Mouse (Mus musculus) midbrain, embryonic 12.5 days (tissue): ENCODE measurements around the gene Hdac5. TPM values are rescaled to one million over a fixed set of nuclear protein-coding genes. Genes with fewer than 3 reads are reported as not detected.

Experiments used
- ATAC-seq: fragments of 200-750 bp; cut with Nextera tagmentation; 2 replicates; pipeline ENCODE4 v1.8.0; 2017; ENCODE audit warnings: low read depth, moderate TSS enrichment, moderate library complexity; ENCODE audit not compliant: low FRiP score
- H3K27ac ChIP-seq: fragments of 300-500 bp; sonication (generic); replicated peaks from 2 replicates; pipeline ENCODE4 v1.5.1; 2016; ENCODE audit warnings: mild to moderate bottlenecking
- H3K27me3 ChIP-seq: fragments of 300-500 bp; sonication (generic); 2 replicates; pipeline ENCODE4 v1.6.1; 2016; ENCODE audit warnings: mild to moderate bottlenecking
- H3K36me3 ChIP-seq: fragments of 300-500 bp; sonication (generic); 2 replicates; pipeline ENCODE4 v1.6.1; 2016
- H3K4me1 ChIP-seq: fragments of 300-500 bp; sonication (generic); 2 replicates; pipeline ENCODE4 v1.6.1; 2016
- H3K4me2 ChIP-seq: fragments of 300-500 bp; sonication (generic); replicated peaks from 2 replicates; pipeline ENCODE4 v1.6.1; 2016; ENCODE audit warnings: mild to moderate bottlenecking, moderate library complexity
- H3K4me3 ChIP-seq: fragments of 300-500 bp; sonication (generic); 2 replicates; pipeline ENCODE4 v1.5.1; 2016; ENCODE audit warnings: mild to moderate bottlenecking
- H3K9ac ChIP-seq: fragments of 300-500 bp; sonication (generic); replicated peaks from 2 replicates; pipeline ENCODE4 v1.6.1; 2016; ENCODE audit warnings: mild to moderate bottlenecking, moderate library complexity
- H3K9me3 ChIP-seq: fragments of 300-500 bp; sonication (generic); 2 replicates; pipeline ENCODE4 v1.6.1; 2016; ENCODE audit warnings: mild to moderate bottlenecking
- WGBS: fragments of 180-500 bp; shearing (Covaris S2); methylation state at CpG from one replicate; pipeline ENCODE4 v1.1.7; 2016; 5-methylcytosine and 5-hydroxymethylcytosine counted together
- polyA plus RNA-seq: library from polyadenylated mRNA; unstranded; fragments of >200 nt; fragmentation: Nextera tagmentation; extraction: Ambion mirVana; gene quantifications from 2 replicates; pipeline ENCODE4 v1.2.1, GENCODE M21; 2016

Gene Hdac5
- polyA plus RNA-seq = 98.4 and 106 TPM in 2 replicates

GRCm38 (mm10) chr11:102230006-102230741 is at the start of gene Hdac5:
TSS of gene Hdac5 (minus strand) at chr11:102230166.
- WGBS = under 1% methylated on average over 44 of the region's 49 CpGs
- peak; percentile 82 for ATAC-seq
- Histone ChIP-seq H3K36me3 (no peaks in the 10 kb centered on the region), H3K4me3 (peak within 1 kb of the TSS; percentile 95), H3K27me3 (no peaks in the 10 kb centered on the region), H3K9me3 (no peaks in the 10 kb centered on the region), H3K4me2 (peak within 1 kb of the TSS; percentile 80), H3K9ac (peak within 1 kb of the TSS; percentile 91), H3K27ac (peak within 1 kb of the TSS; percentile 95), H3K4me1 (peaks cover 43% of the 10 kb centered on the region)

GRCm38 (mm10) chr11:102279595-102279994 is 49.6 kb upstream of the Hdac5 start:
- peaks cover 8% of the 10 kb centered on the region for H3K4me1 ChIP-seq
- no peak overlapping the region for H3K4me2 ChIP-seq
- H3K9ac ChIP-seq = no peak overlapping the region
- ATAC-seq = no peak
- no peak overlapping the region for H3K4me3 ChIP-seq
- H3K27ac ChIP-seq = no peak overlapping the region
- whole genome bisulfite sequencing = 94% methylated on average over 3 of the region's 3 CpGs
- no peaks in the 10 kb centered on the region for H3K36me3 ChIP-seq
- H3K27me3 ChIP-seq = peaks cover 24% of the 10 kb centered on the region
- no peaks in the 10 kb centered on the region for H3K9me3 ChIP-seq

GRCm38 (mm10) chr11:102277754-102278153 is 47.8 kb upstream of the Hdac5 start:
- WGBS = 50% methylated on average over 8 of the region's 12 CpGs
- Histone ChIP-seq H3K4me3 (no peak overlapping the region), H3K27me3 (peaks cover 24% of the 10 kb centered on the region), H3K4me1 (peaks cover 8% of the 10 kb centered on the region), H3K9me3 (no peaks in the 10 kb centered on the region), H3K4me2 (no peak overlapping the region), H3K9ac (no peak overlapping the region), H3K27ac (no peak overlapping the region), H3K36me3 (no peaks in the 10 kb centered on the region)
- no peak for ATAC-seq

- WGBS = 2% methylated on average over 33 of the region's 33 CpGs
- peak; percentile 75 for ATAC-seq
- H3K9me3 ChIP-seq = no peaks in the 10 kb centered on the region
These were observed 46.5 kb upstream of the Hdac5 start for GRCm38 (mm10) chr11:102276411-102276915.

GRCm38 (mm10) chr11:102268520-102269244 is 38.7 kb upstream of the Hdac5 start, which contains the start of gene Asb16:
TSS of gene Asb16 (plus strand) at chr11:102268743.
- H3K27ac ChIP-seq = no peak within 1 kb of the TSS
- H3K4me1 ChIP-seq = no peaks in the 10 kb centered on the region; the same call in 1 of the 2 replicates
- whole genome bisulfite sequencing = 83% methylated on average over 12 of the region's 12 CpGs
- no peak for ATAC-seq
- no peaks in the 10 kb centered on the region for H3K27me3 ChIP-seq
- H3K4me3 ChIP-seq = no peak within 1 kb of the TSS
- H3K9me3 ChIP-seq = no peaks in the 10 kb centered on the region
- H3K9ac ChIP-seq = no peak within 1 kb of the TSS
- no peak within 1 kb of the TSS for H3K4me2 ChIP-seq
- no peaks in the 10 kb centered on the region for H3K36me3 ChIP-seq

More at GRCm38 (mm10) chr11:102276411-102276915, 46.5 kb upstream of the Hdac5 start:
- Histone ChIP-seq H3K4me2 (peak overlapping the region; percentile 70), H3K36me3 (no peaks in the 10 kb centered on the region), H3K27ac (0 out of 2 replicates have a peak overlapping the region, but pooled peaks have one; percentile 25), H3K4me3 (peak overlapping the region; percentile 40), H3K27me3 (peaks cover 24% of the 10 kb centered on the region), H3K9ac (peak overlapping the region; percentile 59), H3K4me1 (peaks cover 8% of the 10 kb centered on the region)

GRCm38 (mm10) chr11:102267480-102267879 is 37.5 kb upstream of the Hdac5 start:
- Histone ChIP-seq H3K27me3 (no peaks in the 10 kb centered on the region), H3K27ac (no peak overlapping the region), H3K4me1 (no peaks in the 10 kb centered on the region; the same call in 1 of the 2 replicates), H3K4me2 (no peak overlapping the region), H3K4me3 (no peak overlapping the region), H3K36me3 (peaks cover 3% of the 10 kb centered on the region; the same call in 1 of the 2 replicates), H3K9ac (no peak overlapping the region), H3K9me3 (no peaks in the 10 kb centered on the region)
- 11% methylated on average over 11 of the region's 11 CpGs for WGBS
- ATAC-seq = no peak

GRCm38 (mm10) chr11:102266631-102267355 is 36.8 kb upstream of the Hdac5 start:
- no peak overlapping the region for H3K27ac ChIP-seq
- H3K4me1 ChIP-seq = no peaks in the 10 kb centered on the region; the same call in 1 of the 2 replicates
- no peaks in the 10 kb centered on the region for H3K27me3 ChIP-seq
- 88% methylated on average over 8 of the region's 8 CpGs for WGBS
- no peak overlapping the region for H3K4me2 ChIP-seq
- no peak overlapping the region for H3K4me3 ChIP-seq
- H3K9ac ChIP-seq = no peak overlapping the region
- H3K36me3 ChIP-seq = peaks cover 10% of the 10 kb centered on the region
- H3K9me3 ChIP-seq = no peaks in the 10 kb centered on the region
- ATAC-seq = no peak

- ATAC-seq = no peak
- Histone ChIP-seq H3K36me3 (peaks cover 16% of the 10 kb centered on the region), H3K9ac (no peak overlapping the region), H3K4me3 (no peak overlapping the region), H3K9me3 (no peaks in the 10 kb centered on the region), H3K27me3 (no peaks in the 10 kb centered on the region), H3K4me1 (no peaks in the 10 kb centered on the region; the same call in 1 of the 2 replicates), H3K27ac (no peak overlapping the region), H3K4me2 (no peak overlapping the region)
- WGBS = 54% methylated on average over 14 of the region's 14 CpGs
These were observed 35.9 kb upstream of the Hdac5 start for GRCm38 (mm10) chr11:102265816-102266215.

- Histone ChIP-seq H3K4me3 (no peak overlapping the region), H3K4me1 (no peaks in the 10 kb centered on the region; the same call in 1 of the 2 replicates), H3K27me3 (no peaks in the 10 kb centered on the region), H3K9me3 (no peaks in the 10 kb centered on the region), H3K27ac (no peak overlapping the region), H3K9ac (no peak overlapping the region), H3K4me2 (no peak overlapping the region), H3K36me3 (peaks cover 36% of the 10 kb centered on the region)
- no peak for ATAC-seq
- 92% methylated on average over 7 of the region's 7 CpGs for WGBS
These were observed 33.2 kb upstream of the Hdac5 start for GRCm38 (mm10) chr11:102263211-102263610.

- H3K9ac ChIP-seq = no peak overlapping the region
- H3K27me3 ChIP-seq = no peaks in the 10 kb centered on the region
- H3K27ac ChIP-seq = no peak overlapping the region
- no peak for ATAC-seq
- WGBS = 92% methylated on average over 3 of the region's 3 CpGs
- H3K9me3 ChIP-seq = no peaks in the 10 kb centered on the region
- H3K4me2 ChIP-seq = no peak overlapping the region
- H3K4me1 ChIP-seq = peaks cover 10% of the 10 kb centered on the region
- H3K36me3 ChIP-seq = peaks cover 55% of the 10 kb centered on the region
- no peak overlapping the region for H3K4me3 ChIP-seq
These were observed 28.6 kb upstream of the Hdac5 start for GRCm38 (mm10) chr11:102258521-102258920.

- ATAC-seq = no peak
- H3K9ac ChIP-seq = no peak overlapping the region
- H3K27me3 ChIP-seq = no peaks in the 10 kb centered on the region
- H3K27ac ChIP-seq = no peak overlapping the region
- H3K4me1 ChIP-seq = peaks cover 10% of the 10 kb centered on the region
- peaks cover 55% of the 10 kb centered on the region for H3K36me3 ChIP-seq
- no peaks in the 10 kb centered on the region for H3K9me3 ChIP-seq
- H3K4me2 ChIP-seq = no peak overlapping the region
- 87% methylated on average over 6 of the region's 6 CpGs for WGBS
- H3K4me3 ChIP-seq = no peak overlapping the region
These were observed 28.1 kb upstream of the Hdac5 start for GRCm38 (mm10) chr11:102258095-102258494.
